Mouse (Mus musculus) hindlimb bud, embryonic 11.5 days (tissue): ENCODE data around the gene Prkd2.

Experiments
- DNase-seq: peaks from one replicate; pipeline ENCODE4 v3.0.0-alpha.2; 2012; ENCODE audit warnings: low read depth, low spot score; ENCODE audit errors: extremely low spot score

Gene Prkd2

DNA sequence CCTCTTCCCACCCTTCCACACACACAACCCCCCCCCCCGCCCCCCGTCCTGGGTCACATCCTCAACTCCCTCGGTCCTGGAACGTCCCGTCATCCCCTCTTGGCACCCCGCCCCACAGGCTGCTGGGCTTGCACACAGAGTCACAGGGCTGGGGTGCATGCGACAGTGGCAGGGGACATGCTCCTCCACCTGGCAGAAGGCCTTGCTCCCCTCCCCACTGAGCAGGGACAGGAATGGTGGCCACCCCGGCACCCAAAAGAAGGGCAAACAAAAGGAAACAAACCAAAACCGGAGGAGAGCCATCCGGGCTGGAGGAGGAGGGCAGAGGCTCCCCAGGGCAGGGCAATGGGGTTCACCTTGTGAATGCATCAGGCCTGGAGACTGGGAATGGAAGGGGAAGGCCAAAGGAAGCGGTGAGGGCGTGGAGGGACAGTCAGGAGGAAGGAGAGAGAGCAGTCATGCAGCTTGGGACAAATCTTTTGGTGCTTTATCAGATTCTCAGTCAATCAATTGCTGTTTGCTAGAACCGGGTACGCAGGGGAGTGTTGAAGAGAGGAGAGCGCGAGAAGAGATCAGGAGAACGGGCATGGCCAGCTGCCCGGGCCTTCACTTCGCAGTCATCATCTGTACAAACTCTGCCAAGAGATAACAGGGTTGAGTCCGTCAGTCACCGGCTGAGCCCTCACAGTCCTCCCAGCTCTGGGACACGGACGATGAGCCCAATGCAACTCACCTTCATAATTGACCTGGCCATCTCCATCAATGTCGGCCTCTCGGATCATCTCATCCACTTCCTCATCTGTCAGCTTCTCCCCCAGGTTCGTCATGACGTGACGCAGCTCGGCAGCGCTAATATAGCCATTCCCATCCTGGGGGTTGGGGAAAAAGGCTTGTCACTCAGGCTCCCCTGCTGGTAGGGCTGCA lies 73.9 kb downstream of the Prkd2 start:
- no peak for DNase-seq

DNA sequence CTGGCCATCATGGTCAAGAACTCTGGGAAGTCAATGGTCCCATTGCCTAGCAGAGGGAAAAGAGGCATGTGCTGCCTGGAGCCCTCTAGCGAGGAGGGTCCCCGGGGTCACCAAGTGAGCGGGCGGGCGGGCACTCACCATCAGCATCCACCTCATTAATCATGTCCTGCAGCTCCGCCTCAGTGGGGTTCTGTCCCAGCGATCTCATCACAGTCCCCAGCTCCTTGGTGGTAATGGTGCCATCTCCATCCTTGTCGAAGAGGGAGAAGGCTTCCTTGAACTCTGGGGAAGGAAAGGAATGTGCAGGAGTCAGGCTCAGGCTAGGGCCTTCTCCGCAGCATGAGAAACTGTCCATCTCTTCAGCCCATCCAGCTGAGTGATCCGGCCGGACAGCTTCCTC lies 74.7 kb downstream of the Prkd2 start:
- DNase-seq, result no peak

DNA sequence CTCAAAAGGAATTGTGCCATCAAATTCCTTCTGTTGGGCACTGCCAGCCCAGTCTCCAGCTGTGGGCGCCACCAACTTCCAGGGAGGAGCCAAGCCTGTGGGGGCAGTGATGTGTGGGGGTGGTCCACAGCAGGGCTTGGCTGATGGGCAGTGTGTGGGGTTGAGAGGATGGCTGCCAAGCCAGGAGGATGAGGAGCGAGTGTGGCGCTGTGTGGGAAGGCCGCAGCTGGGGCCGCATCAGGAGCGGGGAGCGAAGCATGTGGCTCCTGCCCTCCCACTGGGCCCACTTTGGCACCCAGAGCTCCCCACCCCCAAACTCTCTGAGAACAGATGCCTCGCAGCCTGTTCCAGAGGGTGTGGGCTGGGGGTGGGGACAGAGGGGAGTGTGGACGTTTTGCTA lies 75.3 kb downstream of the Prkd2 start:
- DNase-seq, result no peak

DNA sequence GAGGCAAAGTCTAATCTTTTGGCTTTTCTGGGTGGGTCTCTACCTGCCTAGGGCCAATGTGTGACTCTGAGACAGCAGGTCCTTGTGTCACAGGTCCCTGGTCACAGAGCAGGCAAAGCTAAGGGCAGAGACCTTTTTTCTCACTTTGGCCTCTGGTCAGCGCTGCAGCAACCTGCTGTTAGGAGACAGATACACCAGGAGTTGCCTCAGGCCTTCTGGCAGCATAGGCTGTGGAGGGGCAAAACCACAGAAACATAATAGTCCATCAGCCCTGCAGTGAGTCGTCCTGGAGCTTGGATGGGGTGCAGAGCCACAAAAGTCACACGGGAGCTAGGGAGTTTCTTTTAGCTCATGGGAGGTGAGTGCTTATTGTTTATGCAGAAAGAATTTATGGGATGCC lies 76.0 kb downstream of the Prkd2 start:
- no peak for DNase-seq

DNA sequence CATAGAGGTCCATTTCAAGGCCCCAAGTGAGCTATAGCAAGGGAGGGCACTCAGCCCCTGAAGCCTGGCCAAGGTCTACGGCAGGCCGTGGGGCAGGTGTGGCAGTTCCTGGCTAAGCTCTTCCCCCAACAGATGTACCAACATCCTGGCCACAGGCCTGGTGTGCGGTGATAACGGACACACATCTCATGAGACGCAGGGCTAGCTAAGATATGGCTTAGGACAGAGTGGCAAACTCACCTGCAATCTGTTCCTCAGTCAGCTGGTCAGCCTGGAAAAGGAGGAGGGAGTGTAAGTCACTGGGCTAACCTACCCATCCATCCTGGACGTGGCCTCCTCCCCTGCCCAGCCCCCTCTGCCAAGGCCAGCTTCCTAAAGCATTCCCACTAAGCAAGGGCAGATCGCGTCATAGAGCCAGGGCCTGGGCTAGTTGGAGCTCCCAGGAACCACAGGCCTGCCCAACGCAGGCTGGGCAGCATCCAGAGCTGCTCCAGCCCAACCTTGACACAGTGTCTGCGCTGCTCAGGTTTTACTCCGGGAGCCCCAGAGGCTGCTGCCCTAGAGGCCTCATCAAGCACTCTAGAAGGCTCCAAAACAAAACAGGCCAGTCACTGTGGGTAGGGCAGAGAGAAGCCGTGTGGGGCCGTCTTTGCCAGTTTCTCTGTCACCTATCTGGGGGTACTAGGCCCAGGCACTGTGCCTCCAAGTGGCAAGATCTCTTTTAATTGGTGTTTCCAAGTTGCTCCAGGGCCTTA lies 76.9 kb downstream of the Prkd2 start:
- no peak for DNase-seq
